Mouse (Mus musculus) gastrocnemius, postnatal 14 days (tissue): ENCODE results near the gene Pcca. TPM values are rescaled to one million over a fixed set of nuclear protein-coding genes. Genes with fewer than 3 reads are reported as not detected.
"Not testable (repeated sequence)": the region's sequence is repeated elsewhere in the genome, so short reads cannot be mapped to it uniquely, and the experiment has no call there.

Source experiments
- DNase-seq: peaks from one replicate; pipeline ENCODE4 v3.0.0; 2021; ENCODE audit warnings: mixed read lengths
- intact Hi-C: fragments of 180-260 bp; cut with DNase I; formaldehyde crosslinking; loops from one replicate; pipeline ENCODE4 v1.15.1; 2025; ENCODE audit warnings: low total_unique reads
- total RNA-seq, 2 experiments: library from RNA; stranded (reverse); gene quantifications; 2 replicates each; pipeline ENCODE4 v1.2.3; 2021

Gene Pcca
- total RNA-seq, 2 experiments from 2014 or later = 32.7 to 37.9 TPM

DNA sequence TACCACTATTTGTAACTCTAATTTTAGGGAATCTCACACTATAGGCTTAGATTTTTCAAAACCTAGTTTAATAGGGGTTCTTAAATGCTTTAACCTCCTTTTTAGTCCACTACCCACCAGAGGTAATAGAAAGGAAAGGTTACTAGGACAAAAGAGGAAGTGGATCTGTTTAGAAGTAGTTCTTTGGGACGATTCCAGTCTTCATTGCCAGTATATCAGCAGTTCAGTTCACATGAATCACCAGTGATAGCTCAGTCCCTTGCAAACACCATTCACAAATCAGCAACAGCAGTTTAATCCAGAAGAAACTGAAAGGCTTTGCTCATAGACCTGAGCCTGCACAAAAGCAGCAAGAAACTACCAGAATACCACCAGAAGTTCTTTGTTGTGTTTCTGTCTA is 14.8 kb downstream of the Pcca start:
- DNase-seq = no peak
- intact Hi-C loops = no loop called here

DNA sequence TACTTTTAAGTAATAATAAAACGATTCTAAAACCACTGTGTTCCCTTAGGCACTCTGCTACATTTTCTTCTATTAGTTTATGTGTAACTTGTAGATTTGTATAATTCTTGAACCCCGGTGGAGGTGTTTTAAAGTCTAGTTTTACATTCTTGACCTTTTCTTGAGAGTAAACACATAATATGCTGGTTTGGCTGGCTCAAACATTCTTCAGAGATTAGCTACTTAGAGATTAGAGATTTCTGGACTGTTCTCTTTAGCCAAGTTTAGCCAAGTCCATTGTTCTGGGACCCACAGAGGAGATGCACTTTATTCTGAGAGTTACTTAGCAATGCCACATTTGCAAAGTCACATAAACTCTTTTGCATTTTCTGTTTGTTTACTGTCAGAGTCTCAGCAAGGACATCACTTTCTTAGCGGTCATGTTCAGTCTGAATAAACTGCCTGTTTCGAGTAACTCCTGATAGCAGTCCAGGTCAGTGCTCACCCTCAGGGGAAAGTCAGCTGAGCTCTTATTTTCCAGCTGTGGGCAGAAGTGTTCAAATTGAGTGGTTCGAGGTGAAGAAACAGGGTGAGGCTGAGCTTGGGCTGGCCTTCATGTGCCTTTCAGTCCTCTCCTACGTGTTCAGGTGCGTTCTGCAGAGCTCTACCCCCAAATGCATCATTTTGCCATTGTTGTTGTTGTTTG is 18.8 kb downstream of the Pcca start:
- intact Hi-C loops = no loop called here

DNA sequence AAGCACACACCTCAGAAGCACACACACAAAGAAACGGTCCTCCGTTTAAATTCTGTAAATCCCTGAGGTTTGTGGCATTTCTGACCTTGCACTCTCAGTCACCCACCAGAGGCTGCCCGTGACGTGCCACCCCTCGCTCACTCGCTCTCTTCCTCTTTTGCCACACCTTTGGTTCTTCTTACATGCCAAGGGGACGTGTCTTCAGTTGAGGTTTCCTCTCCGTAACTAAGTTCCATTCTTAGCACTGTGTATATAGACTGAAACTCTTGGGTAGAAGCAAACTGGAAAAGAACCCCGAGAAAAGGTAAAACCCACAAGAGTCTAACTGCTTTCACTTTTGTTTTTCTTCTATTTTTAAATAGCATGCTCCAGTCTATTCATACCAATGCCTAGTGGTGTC is 23.2 kb downstream of the Pcca start:
- DNase-seq = no peak
- intact Hi-C loops = no loop called here

More for the DNA sequence above, 18.8 kb downstream of the Pcca start:
- DNase-seq = no peak

- intact Hi-C loops, DNase-seq: not testable (repeated sequence)
These were observed 26.8 kb downstream of the Pcca start for GRCm38 (mm10) chr14:122560893-122561452.

GRCm38 (mm10) chr14:122570862-122571261 is 36.7 kb downstream of the Pcca start:
- no peak for DNase-seq
- intact Hi-C loops = no loop called here

DNA sequence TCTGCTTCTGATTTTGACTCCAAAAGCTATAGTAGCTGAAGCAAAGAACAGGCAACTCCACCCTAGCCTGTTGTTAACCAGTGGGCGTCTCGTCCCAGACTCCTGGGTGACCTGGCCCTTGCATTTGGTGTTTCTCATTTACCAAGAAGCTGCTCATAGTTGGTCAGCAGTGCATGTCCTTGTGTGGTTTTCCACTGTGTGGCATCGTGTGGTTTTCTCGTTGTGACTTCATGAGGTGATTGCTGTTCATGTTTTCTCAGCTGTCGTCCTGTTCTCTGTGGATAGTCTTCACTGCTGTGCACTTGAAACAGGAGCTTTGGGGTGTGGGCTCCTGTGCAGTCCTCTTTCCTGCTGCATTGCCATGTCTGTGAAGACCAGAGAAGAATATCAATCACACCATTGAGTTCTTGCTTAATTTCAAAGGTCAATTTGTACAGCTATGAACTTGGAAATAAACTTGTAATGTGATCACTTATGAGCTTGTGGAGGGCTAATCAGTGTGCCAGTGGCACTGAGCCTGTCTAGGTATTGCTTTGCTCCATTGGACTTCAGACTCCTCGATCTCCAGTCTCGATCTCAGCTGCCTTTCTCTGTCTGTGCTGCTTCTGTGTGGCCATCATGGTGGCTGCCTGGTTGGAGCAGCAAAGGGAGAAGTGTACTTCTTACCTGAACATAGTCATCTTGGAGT is 40.1 kb downstream of the Pcca start:
- DNase-seq = no peak
- intact Hi-C loops = no loop called here

DNA sequence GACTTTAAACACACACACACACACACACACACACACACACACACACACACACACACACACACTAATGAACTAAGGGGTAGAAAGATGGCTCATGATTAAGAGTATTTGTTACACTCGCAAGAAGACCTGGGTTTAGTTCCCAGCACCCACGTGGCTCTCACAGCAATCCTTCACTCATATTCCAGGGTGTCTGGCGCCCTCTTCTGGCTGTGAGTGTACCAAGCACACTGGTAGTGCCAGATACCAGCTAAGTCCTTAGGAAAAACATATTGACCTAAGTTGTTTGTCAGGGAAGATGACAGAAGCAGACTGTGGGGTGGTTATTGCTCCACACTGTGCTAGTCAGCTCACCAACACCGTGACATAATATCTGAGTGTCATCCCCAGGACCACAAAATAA is 43.7 kb downstream of the Pcca start:
- no peak for DNase-seq
- intact Hi-C loops = no loop called here

DNA sequence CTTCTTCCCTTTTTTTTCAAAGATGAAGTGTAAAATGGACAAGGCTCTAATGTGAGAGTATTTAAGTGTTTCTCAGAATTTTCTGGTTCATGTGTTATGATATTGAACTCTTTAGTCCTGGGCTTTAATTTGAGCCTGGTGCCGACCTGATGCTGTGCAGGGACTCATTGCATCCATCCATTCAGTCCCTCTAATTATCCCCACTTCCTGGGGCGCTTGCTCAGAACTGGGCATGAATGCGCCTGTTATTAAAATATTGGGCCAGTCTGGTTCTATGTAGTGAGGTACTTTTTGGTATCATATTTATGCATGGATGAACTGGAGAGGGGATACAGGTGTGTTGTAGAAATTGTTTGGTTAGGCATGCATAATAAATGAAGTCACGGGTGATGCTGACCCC is 47.9 kb downstream of the Pcca start:
- intact Hi-C loops = no loop called here
- DNase-seq = no peak

DNA sequence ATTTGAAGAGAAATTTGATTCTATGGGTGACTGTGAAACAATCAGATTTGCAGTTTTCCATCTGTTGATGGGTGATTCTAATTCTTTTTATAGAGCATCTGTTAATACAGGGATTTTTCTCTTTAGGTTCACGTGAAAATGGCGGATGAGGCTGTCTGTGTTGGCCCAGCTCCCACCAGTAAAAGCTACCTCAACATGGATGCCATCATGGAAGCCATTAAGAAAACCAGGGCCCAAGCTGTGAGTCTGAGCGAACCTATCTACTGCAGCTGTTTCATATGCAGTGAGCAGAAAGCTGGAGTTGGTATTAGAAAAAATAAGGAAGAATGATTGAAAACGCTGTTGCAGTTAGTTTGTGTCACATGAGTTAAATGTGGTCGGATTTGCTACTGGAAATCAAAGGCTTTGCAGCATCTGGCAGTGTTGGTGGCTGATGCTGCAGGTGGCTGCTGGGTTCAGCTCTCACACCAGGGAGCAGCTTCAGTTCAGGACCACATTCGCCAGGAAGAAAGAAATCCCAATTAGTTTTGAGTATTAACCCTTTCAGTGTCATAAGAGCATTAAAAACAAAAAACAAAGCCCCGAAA is 48.5 kb downstream of the Pcca start:
- DNase-seq = no peak
- intact Hi-C loops = no loop called here

DNA sequence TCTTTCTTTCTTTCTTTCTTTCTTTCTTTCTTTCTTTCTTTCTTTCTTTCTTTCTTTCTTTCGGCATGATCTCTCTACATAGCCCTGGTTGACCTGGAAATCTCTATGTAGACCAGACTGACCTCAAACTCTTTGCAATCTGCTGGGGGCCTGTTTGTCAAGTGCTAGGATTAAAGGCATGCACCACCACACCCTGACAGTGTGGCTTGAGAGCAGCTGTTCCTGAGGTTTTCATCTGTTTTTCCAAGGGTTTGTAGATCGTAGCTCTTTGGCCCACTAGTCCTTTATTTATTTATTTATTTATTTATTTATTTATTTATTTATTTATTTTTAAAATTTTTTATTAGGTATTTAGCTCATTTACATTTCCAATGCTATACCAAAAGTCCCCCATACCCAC is 50.0 kb downstream of the Pcca start:
- DNase-seq, intact Hi-C loops: not testable (repeated sequence)

DNA sequence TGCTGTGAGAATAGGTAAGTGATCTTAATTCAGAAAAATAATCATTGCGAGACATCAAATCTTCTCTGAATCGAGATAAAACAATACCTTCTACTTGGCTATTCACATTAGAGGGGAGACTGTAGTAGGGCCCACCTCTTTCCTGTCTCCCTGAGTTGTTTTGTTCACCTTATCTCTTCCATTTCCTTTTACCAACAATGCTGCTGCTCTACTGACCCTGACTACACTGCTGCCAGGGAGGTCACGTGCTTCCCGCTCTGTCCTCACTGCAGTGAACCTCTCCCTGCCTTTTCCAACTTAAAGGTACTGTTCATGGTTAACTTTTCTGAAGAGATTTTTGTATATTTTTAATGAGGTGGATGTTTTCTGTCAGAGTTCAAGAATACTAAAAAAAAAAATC is 52.8 kb downstream of the Pcca start:
- no peak for DNase-seq
- intact Hi-C loops = no loop called here

DNA sequence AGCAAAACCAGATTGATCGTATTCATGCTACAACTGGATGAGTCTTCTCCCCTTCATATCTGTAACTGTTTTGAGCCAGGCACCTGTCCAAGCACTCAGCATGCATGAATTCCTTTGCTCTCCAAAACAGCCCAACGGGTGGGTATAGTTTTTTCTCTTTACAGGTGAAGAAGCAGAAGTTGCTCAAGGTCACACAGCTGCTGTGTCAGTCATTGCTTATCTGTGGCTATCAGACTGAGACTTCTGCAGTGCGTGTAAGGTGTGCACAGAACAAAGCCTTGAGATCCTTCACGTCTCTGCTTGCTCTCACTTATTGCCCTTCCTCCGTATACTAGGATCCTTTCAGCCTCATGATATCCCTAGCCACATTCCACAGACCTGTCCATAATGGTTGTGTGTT is 63.4 kb downstream of the Pcca start:
- intact Hi-C loops = no loop called here

GRCm38 (mm10) chr14:122598802-122599201 is 64.7 kb downstream of the Pcca start:
- intact Hi-C loops = no loop called here
- no peak for DNase-seq

More for the DNA sequence above, 63.4 kb downstream of the Pcca start:
- DNase-seq = no peak

GRCm38 (mm10) chr14:122599839-122600238 is 65.7 kb downstream of the Pcca start:
- DNase-seq = no peak
- intact Hi-C loops = no loop called here

GRCm38 (mm10) chr14:122602701-122603100 is 68.6 kb downstream of the Pcca start:
- DNase-seq = no peak
- intact Hi-C loops = no loop called here

DNA sequence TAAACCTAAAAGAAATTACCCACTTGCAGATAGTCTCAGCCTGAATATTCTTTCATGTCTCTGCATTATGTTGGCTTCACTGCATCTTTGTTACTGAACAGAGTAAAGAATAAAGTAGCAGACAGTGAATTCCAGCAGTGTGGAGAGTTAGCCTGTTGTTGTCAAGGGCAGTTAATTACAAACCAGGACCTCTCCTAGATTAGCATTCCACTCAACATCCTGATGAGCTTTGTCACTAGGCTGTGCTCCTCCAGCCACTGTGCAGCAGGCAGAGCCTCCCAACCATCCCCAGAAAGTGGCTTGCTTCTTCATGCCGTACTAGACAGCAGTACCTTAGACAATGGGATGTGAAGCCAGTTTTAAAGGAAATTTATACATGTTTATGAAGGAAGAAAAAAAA is 72.4 kb downstream of the Pcca start:
- intact Hi-C loops = no loop called here
- no peak for DNase-seq

GRCm38 (mm10) chr14:122607456-122607855 is 73.3 kb downstream of the Pcca start:
- DNase-seq = no peak
- intact Hi-C loops = no loop called here

- no peak for DNase-seq
- intact Hi-C loops = no loop called here
These were observed 74.2 kb downstream of the Pcca start for GRCm38 (mm10) chr14:122608323-122608722.

DNA sequence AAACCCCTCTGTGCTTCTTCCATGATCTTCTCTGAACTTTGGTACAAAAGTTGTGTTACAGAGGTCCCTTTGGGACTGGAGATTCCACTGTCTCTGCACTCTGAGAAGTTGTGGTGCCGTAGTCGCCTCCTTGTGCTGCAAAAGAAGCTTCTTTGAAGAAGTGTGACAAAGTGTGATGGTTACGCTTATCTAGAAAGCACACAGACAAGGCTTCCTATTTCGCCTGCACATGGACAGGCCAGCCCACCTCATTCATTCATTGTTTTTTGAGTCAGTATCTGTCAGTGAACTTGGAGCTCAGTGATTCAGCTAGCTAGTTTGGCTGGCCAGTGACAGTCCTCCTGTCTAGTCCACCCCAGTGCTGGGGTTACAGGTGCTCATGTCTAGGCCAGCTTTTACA is 76.9 kb downstream of the Pcca start:
- intact Hi-C loops = no loop called here
- no peak for DNase-seq

DNA sequence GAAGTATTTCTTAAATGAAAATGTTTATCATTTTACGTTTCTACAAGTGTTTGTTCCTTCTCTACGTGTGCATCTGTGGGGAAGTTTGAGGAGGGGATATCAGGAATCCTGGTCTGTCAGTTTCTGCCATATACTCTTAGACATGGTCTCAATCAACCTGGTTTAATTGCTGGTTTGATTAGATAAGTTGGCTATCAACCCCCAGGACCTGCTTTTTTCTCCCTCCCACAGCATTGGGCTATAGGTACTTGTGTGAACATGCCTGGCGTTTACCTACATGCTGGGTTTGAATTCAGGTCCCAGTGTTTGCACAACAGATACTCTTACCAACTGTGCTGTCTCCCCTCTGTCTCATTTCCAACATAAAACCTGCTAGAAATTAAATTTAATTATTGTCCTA is 78.2 kb downstream of the Pcca start:
- intact Hi-C loops = no loop called here
- no peak for DNase-seq

DNA sequence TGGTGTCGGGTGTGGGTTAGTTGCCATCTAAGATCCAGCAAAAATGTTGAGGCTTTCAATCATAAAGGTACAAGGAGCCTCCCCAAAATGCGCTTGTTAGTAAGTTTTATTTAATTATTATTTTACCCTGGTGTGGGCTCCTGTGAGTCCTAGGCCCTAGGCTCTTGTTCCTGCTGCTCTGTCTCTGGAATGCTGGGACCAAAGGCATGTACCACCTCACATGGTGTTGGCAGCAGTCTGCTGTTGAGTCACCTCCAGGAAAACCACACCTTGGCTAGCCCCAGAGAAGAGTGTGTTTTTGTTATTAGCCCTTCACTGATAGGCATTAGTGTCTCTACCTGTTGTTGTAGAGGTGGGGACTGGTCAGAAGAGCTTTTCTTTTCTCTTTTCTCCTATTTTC is 83.5 kb downstream of the Pcca start:
- no peak for DNase-seq
- intact Hi-C loops = no loop called here
